Mouse (Mus musculus): ENCODE results near the gene Hoxa1. TPM values are rescaled to one million over a fixed set of nuclear protein-coding genes. Genes with fewer than 3 reads are reported as not detected.

Hoxa1 gene
- polyA plus RNA-seq, 1 experiment from 2014 or later = 0.31 TPM

GRCm38 (mm10) chr6:52186500-52186899, 28.4 kb upstream of the Hoxa1 start:
- no peak overlapping the region for H3K4me3 ChIP-seq (replicated peaks)
- peaks cover 11% of the 10 kb centered on the region; the same call in 1 of the 2 replicates for H3K4me1 ChIP-seq (replicated peaks)
- WGBS (ENCODE audit: insufficient replicate concordance) = 31% methylated on average over 1 of the region's 1 CpGs
- ATAC-seq (ENCODE audit: insufficient read depth) = no peak
- H3K36me3 ChIP-seq (replicated peaks) = no peaks in the 10 kb centered on the region
- no peak overlapping the region for H3K27ac ChIP-seq (replicated peaks)
- H3K4me2 ChIP-seq = no peak overlapping the region
- H3K9ac ChIP-seq = no peak overlapping the region
- no peaks in the 10 kb centered on the region for H3K9me3 ChIP-seq (replicated peaks)
- peaks cover 93% of the 10 kb centered on the region for H3K27me3 ChIP-seq

GRCm38 (mm10) chr6:52185834-52186233, 27.7 kb upstream of the Hoxa1 start:
- no peaks in the 10 kb centered on the region for H3K36me3 ChIP-seq (replicated peaks)
- no peak overlapping the region for H3K27ac ChIP-seq (replicated peaks)
- WGBS (ENCODE audit: insufficient replicate concordance) = 41% methylated on average over 3 of the region's 3 CpGs
- H3K27me3 ChIP-seq = peaks cover 93% of the 10 kb centered on the region
- peaks cover 9% of the 10 kb centered on the region; the same call in 1 of the 2 replicates for H3K4me1 ChIP-seq (replicated peaks)
- H3K9me3 ChIP-seq (replicated peaks) = no peaks in the 10 kb centered on the region
- no peak overlapping the region for H3K4me3 ChIP-seq (replicated peaks)
- H3K9ac ChIP-seq = no peak overlapping the region
- no peak overlapping the region for H3K4me2 ChIP-seq
- ATAC-seq (ENCODE audit: insufficient read depth) = no peak

- H3K9me3 ChIP-seq (replicated peaks) = no peaks in the 10 kb centered on the region
- no peak overlapping the region for H3K4me2 ChIP-seq
- H3K36me3 ChIP-seq (replicated peaks) = no peaks in the 10 kb centered on the region
- no peak overlapping the region for H3K27ac ChIP-seq (replicated peaks)
- no peak overlapping the region for H3K9ac ChIP-seq
- H3K27me3 ChIP-seq = peaks cover 93% of the 10 kb centered on the region
- H3K4me3 ChIP-seq (replicated peaks) = no peak overlapping the region
- peaks cover 9% of the 10 kb centered on the region; the same call in 1 of the 2 replicates for H3K4me1 ChIP-seq (replicated peaks)
- WGBS (ENCODE audit: insufficient replicate concordance) = 8% methylated on average over 19 of the region's 19 CpGs
- ATAC-seq (ENCODE audit: insufficient read depth) = no peak
Measured at GRCm38 (mm10) chr6:52185222-52185621, 27.1 kb upstream of the Hoxa1 start.

GRCm38 (mm10) chr6:52184668-52185067, 26.6 kb upstream of the Hoxa1 start:
- H3K4me3 ChIP-seq (replicated peaks) = no peak overlapping the region
- no peak for ATAC-seq (ENCODE audit: insufficient read depth)
- no peak overlapping the region for H3K27ac ChIP-seq (replicated peaks)
- 27% methylated on average over 6 of the region's 6 CpGs for WGBS (ENCODE audit: insufficient replicate concordance)
- H3K4me2 ChIP-seq = no peak overlapping the region
- no peaks in the 10 kb centered on the region for H3K9me3 ChIP-seq (replicated peaks)
- H3K4me1 ChIP-seq (replicated peaks) = peaks cover 9% of the 10 kb centered on the region; the same call in 1 of the 2 replicates
- H3K9ac ChIP-seq = no peak overlapping the region
- H3K27me3 ChIP-seq = peaks cover 93% of the 10 kb centered on the region
- no peaks in the 10 kb centered on the region for H3K36me3 ChIP-seq (replicated peaks)

- Histone ChIP-seq H3K4me3 (replicated peaks) (no peak overlapping the region), H3K4me1 (replicated peaks) (peaks cover 9% of the 10 kb centered on the region; the same call in 1 of the 2 replicates), H3K27ac (replicated peaks) (no peak overlapping the region), H3K4me2 (no peak overlapping the region), H3K9me3 (replicated peaks) (no peaks in the 10 kb centered on the region), H3K27me3 (peaks cover 93% of the 10 kb centered on the region), H3K9ac (no peak overlapping the region), H3K36me3 (replicated peaks) (no peaks in the 10 kb centered on the region)
- 41% methylated on average over 10 of the region's 10 CpGs for WGBS (ENCODE audit: insufficient replicate concordance)
- peak; percentile 37; the same call in 1 of the 2 replicates for ATAC-seq (ENCODE audit: insufficient read depth)
Measured at GRCm38 (mm10) chr6:52183311-52184080, 25.4 kb upstream of the Hoxa1 start.

GRCm38 (mm10) chr6:52182793-52183192, 24.7 kb upstream of the Hoxa1 start:
- ATAC-seq (ENCODE audit: insufficient read depth) = no peak
- H3K27ac ChIP-seq (replicated peaks) = no peak overlapping the region
- peaks cover 93% of the 10 kb centered on the region for H3K27me3 ChIP-seq
- H3K4me3 ChIP-seq (replicated peaks) = no peak overlapping the region
- no peaks in the 10 kb centered on the region for H3K9me3 ChIP-seq (replicated peaks)
- 53% methylated on average over 1 of the region's 1 CpGs for WGBS (ENCODE audit: insufficient replicate concordance)
- no peaks in the 10 kb centered on the region for H3K36me3 ChIP-seq (replicated peaks)
- peaks cover 9% of the 10 kb centered on the region; the same call in 1 of the 2 replicates for H3K4me1 ChIP-seq (replicated peaks)
- H3K9ac ChIP-seq = no peak overlapping the region
- no peak overlapping the region for H3K4me2 ChIP-seq

GRCm38 (mm10) chr6:52182030-52182429, 23.9 kb upstream of the Hoxa1 start:
- Histone ChIP-seq H3K36me3 (replicated peaks) (no peaks in the 10 kb centered on the region), H3K27ac (replicated peaks) (no peak overlapping the region), H3K9ac (no peak overlapping the region), H3K27me3 (peaks cover 93% of the 10 kb centered on the region), H3K4me2 (no peak overlapping the region), H3K9me3 (replicated peaks) (no peaks in the 10 kb centered on the region), H3K4me3 (replicated peaks) (no peak overlapping the region), H3K4me1 (replicated peaks) (peaks cover 9% of the 10 kb centered on the region; the same call in 1 of the 2 replicates)
- no peak for ATAC-seq (ENCODE audit: insufficient read depth)
- WGBS (ENCODE audit: insufficient replicate concordance) = 52% methylated on average over 2 of the region's 2 CpGs

- Histone ChIP-seq H3K27me3 (peaks cover 93% of the 10 kb centered on the region), H3K4me2 (no peak overlapping the region)
Measured at GRCm38 (mm10) chr6:52180726-52181125, 22.6 kb upstream of the Hoxa1 start.

GRCm38 (mm10) chr6:52180213-52180710, 22.1 kb upstream of the Hoxa1 start:
- no peak overlapping the region for H3K4me3 ChIP-seq (replicated peaks)
- H3K4me1 ChIP-seq (replicated peaks) = peaks cover 9% of the 10 kb centered on the region; the same call in 1 of the 2 replicates
- H3K36me3 ChIP-seq (replicated peaks) = no peaks in the 10 kb centered on the region
- H3K9ac ChIP-seq = no peak overlapping the region
- no peak overlapping the region for H3K27ac ChIP-seq (replicated peaks)
- H3K9me3 ChIP-seq (replicated peaks) = no peaks in the 10 kb centered on the region
- WGBS (ENCODE audit: insufficient replicate concordance) = 41% methylated on average over 11 of the region's 11 CpGs
- no peak overlapping the region for H3K4me2 ChIP-seq
- ATAC-seq (ENCODE audit: insufficient read depth) = no peak
- H3K27me3 ChIP-seq = peaks cover 93% of the 10 kb centered on the region

More at GRCm38 (mm10) chr6:52180726-52181125, 22.6 kb upstream of the Hoxa1 start:
- no peak overlapping the region for H3K9ac ChIP-seq
- H3K4me3 ChIP-seq (replicated peaks) = no peak overlapping the region
- no peak for ATAC-seq (ENCODE audit: insufficient read depth)
- H3K9me3 ChIP-seq (replicated peaks) = no peaks in the 10 kb centered on the region
- 51% methylated on average over 3 of the region's 3 CpGs for WGBS (ENCODE audit: insufficient replicate concordance)
- no peak overlapping the region for H3K27ac ChIP-seq (replicated peaks)
- peaks cover 9% of the 10 kb centered on the region; the same call in 1 of the 2 replicates for H3K4me1 ChIP-seq (replicated peaks)
- no peaks in the 10 kb centered on the region for H3K36me3 ChIP-seq (replicated peaks)

GRCm38 (mm10) chr6:52179690-52180089, 21.6 kb upstream of the Hoxa1 start:
- ATAC-seq (ENCODE audit: insufficient read depth) = no peak
- peaks cover 9% of the 10 kb centered on the region; the same call in 1 of the 2 replicates for H3K4me1 ChIP-seq (replicated peaks)
- H3K9ac ChIP-seq = no peak overlapping the region
- WGBS (ENCODE audit: insufficient replicate concordance) = 25% methylated on average over 10 of the region's 10 CpGs
- H3K27ac ChIP-seq (replicated peaks) = no peak overlapping the region
- H3K4me2 ChIP-seq = peak overlapping the region; percentile 4
- H3K27me3 ChIP-seq = peaks cover 93% of the 10 kb centered on the region
- H3K36me3 ChIP-seq (replicated peaks) = no peaks in the 10 kb centered on the region
- no peaks in the 10 kb centered on the region for H3K9me3 ChIP-seq (replicated peaks)
- 0 out of 2 replicates have a peak overlapping the region, but pooled peaks have one; percentile 4 for H3K4me3 ChIP-seq (replicated peaks)

GRCm38 (mm10) chr6:52178918-52179665, 21.0 kb upstream of the Hoxa1 start:
- peaks cover 92% of the 10 kb centered on the region for H3K27me3 ChIP-seq
- H3K36me3 ChIP-seq (replicated peaks) = no peaks in the 10 kb centered on the region
- no peak overlapping the region for H3K4me3 ChIP-seq (replicated peaks)
- no peaks in the 10 kb centered on the region for H3K9me3 ChIP-seq (replicated peaks)
- no peak for ATAC-seq (ENCODE audit: insufficient read depth)
- no peak overlapping the region for H3K9ac ChIP-seq
- H3K4me1 ChIP-seq (replicated peaks) = peaks cover 7% of the 10 kb centered on the region; the same call in 1 of the 2 replicates
- no peak overlapping the region for H3K27ac ChIP-seq (replicated peaks)
- peak overlapping the region; percentile 4; the same call in 1 of the 2 replicates for H3K4me2 ChIP-seq
- WGBS (ENCODE audit: insufficient replicate concordance) = 26% methylated on average over 4 of the region's 4 CpGs

Measured in liver, embryonic 15.5 days (tissue).